Mouse (Mus musculus): ENCODE results near the gene Gm5269. TPM values are rescaled to one million over a fixed set of nuclear protein-coding genes. Genes with fewer than 3 reads are reported as not detected.
A peak's percentile ranks its signal among the peaks of the same experiment; 100 is the strongest.

Gm5269 gene
- polyA plus RNA-seq, 1 experiment from 2014 or later: not detected

DNA sequence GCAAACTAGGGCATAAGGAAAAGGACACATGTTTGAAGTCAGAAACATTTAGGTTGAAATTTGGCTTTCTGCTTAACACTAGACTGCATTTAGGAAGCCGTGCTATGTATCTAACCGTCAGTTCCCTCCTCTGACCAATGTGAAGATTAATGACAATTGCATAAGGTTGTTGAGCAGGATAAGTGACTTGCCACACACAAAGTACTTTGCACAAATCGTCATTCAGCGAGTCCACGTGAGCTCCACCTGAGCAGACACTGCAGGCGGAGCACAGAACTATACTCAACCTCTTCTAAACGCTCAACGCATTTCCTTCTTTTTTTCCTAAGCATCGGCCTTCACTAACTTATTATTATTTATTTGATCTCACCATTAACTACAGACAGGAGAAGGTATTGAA lies 3.3 kb downstream of the Gm5269 start:
- Histone ChIP-seq H3K4me3 (replicated peaks; ENCODE audit: low read depth, low read length) (no peak overlapping the region), H3K9ac (ENCODE audit: low read depth, low read length) (no peak overlapping the region), H3K4me1 (replicated peaks; ENCODE audit: insufficient read depth, low read length) (no peaks in the 10 kb centered on the region), H3K27ac (no peak overlapping the region), H3K9me3 (replicated peaks; ENCODE audit: low read length) (no peaks in the 10 kb centered on the region), H3K27me3 (ENCODE audit: insufficient read depth, low read length) (no peaks in the 10 kb centered on the region), H3K4me2 (ENCODE audit: low read length) (no peak overlapping the region), H3K36me3 (ENCODE audit: insufficient read depth, low read length) (no peaks in the 10 kb centered on the region)
- DNase-seq (ENCODE audit: low spot score) (no peak), ATAC-seq (replicated peaks; ENCODE audit: low FRiP score, low read depth) (no peak)
- no peak for TF ChIP-seq CTCF (IDR thresholded peaks at IDR 0.05; ENCODE audit: low read depth)
- 81% methylated on average over 9 of the region's 9 CpGs for WGBS

DNA sequence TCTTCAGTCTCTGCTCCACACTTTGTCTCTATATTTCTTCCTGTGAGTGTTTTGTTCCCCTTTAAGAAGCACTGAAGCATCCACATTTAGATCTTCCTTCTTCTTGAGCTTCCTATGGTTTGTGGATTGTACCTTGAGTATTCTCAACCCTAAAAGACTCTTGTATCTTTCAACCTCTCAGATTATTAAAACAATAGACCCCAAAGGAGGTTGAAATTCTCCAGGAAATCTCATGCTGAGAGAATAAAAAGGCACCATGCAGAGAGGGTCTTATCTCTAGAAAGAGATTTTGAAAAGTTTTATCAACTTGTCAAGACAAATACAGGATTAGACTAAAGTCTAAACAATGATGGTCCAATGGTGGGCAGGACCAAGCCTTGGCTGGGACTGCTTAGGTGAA lies 6.7 kb downstream of the Gm5269 start:
- H3K4me2 ChIP-seq (ENCODE audit: low read length): no peak overlapping the region
- no peaks in the 10 kb centered on the region for H3K36me3 ChIP-seq (ENCODE audit: insufficient read depth, low read length)
- no peak for ATAC-seq (replicated peaks; ENCODE audit: low FRiP score, low read depth)
- H3K27me3 ChIP-seq (ENCODE audit: insufficient read depth, low read length): no peaks in the 10 kb centered on the region
- DNase-seq (ENCODE audit: low spot score): no peak
- no peaks in the 10 kb centered on the region for H3K4me1 ChIP-seq (replicated peaks; ENCODE audit: insufficient read depth, low read length)
- H3K9me3 ChIP-seq (replicated peaks; ENCODE audit: low read length): no peaks in the 10 kb centered on the region
- H3K9ac ChIP-seq (ENCODE audit: low read depth, low read length): no peak overlapping the region
- TF ChIP-seq CTCF (IDR thresholded peaks at IDR 0.05; ENCODE audit: low read depth): no peak
- no peak overlapping the region for H3K4me3 ChIP-seq (replicated peaks; ENCODE audit: low read depth, low read length)
- H3K27ac ChIP-seq: no peak overlapping the region

DNA sequence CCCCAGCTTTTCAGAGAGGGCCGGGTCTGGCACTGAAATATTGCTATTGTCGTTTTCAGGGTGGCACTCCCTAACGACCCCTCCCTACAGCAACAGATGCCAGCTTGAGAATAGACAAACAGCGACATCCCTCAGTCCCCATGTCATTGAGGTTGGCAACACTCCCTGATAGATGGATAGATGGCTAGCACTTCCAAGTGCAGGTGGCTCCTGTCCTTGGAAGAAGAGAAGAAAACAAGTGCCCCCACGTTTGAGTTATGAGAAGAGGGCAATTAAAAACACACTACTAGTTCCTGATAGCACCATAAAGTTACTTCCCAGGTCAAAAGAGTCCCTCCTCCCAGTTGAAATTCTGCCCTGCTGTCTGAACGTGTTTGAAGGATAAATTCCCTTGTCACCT lies 8.0 kb downstream of the Gm5269 start:
- Histone ChIP-seq H3K4me3 (replicated peaks; ENCODE audit: low read depth, low read length) (no peak overlapping the region), H3K4me1 (replicated peaks; ENCODE audit: insufficient read depth, low read length) (no peaks in the 10 kb centered on the region), H3K27me3 (ENCODE audit: insufficient read depth, low read length) (no peaks in the 10 kb centered on the region), H3K27ac (no peak overlapping the region), H3K9me3 (replicated peaks; ENCODE audit: low read length) (no peaks in the 10 kb centered on the region), H3K4me2 (ENCODE audit: low read length) (no peak overlapping the region), H3K36me3 (ENCODE audit: insufficient read depth, low read length) (no peaks in the 10 kb centered on the region), H3K9ac (ENCODE audit: low read depth, low read length) (no peak overlapping the region)
- DNase-seq (ENCODE audit: low spot score) (peak; percentile 52), ATAC-seq (replicated peaks; ENCODE audit: low FRiP score, low read depth) (no peak)
- no peak for TF ChIP-seq CTCF (IDR thresholded peaks at IDR 0.05; ENCODE audit: low read depth)
- WGBS: 15% methylated on average over 6 of the region's 6 CpGs

DNA sequence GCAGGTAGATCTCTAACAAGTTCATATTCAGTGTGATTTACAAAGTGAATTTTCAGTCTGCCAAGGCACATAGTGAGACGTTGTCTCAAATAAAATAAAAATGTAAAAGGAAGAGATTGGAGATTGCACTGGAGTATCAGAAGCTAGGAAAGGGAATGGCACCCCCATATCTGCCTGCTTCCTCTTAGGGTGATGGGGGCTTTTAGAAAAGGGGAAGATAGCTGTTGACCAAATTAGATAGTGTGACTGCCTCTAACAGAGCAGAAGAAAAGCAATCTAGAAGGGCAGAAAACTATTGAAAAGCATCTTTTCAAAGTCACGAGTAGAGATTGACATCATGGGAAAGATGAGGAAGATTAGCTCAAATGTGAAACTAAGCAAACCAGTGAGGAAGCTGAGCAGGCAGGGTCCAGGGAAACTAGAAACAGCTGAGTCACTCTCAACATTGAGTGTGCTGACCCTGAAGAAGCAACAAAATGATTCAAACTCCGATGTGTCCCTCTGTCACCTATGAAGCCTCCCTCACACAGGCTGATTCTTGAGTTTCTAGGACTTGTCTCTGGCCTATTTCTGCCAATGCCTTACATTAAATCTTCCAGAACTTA lies 8.7 kb downstream of the Gm5269 start:
- no peak for ATAC-seq (replicated peaks; ENCODE audit: low FRiP score, low read depth)
- no peaks in the 10 kb centered on the region for H3K9me3 ChIP-seq (replicated peaks; ENCODE audit: low read length)
- no peak overlapping the region for H3K9ac ChIP-seq (ENCODE audit: low read depth, low read length)
- H3K4me1 ChIP-seq (replicated peaks; ENCODE audit: insufficient read depth, low read length): no peaks in the 10 kb centered on the region
- H3K27ac ChIP-seq: no peak overlapping the region
- H3K4me2 ChIP-seq (ENCODE audit: low read length): no peak overlapping the region
- H3K27me3 ChIP-seq (ENCODE audit: insufficient read depth, low read length): no peaks in the 10 kb centered on the region
- H3K4me3 ChIP-seq (replicated peaks; ENCODE audit: low read depth, low read length): no peak overlapping the region
- TF ChIP-seq CTCF (IDR thresholded peaks at IDR 0.05; ENCODE audit: low read depth): no peak
- 45% methylated on average over 3 of the region's 3 CpGs for WGBS
- H3K36me3 ChIP-seq (ENCODE audit: insufficient read depth, low read length): no peaks in the 10 kb centered on the region
- DNase-seq (ENCODE audit: low spot score): no peak

GRCm38 (mm10) chr1:45877463-45877862 lies 12.6 kb downstream of the Gm5269 start:
- no peak for TF ChIP-seq CTCF (IDR thresholded peaks at IDR 0.05; ENCODE audit: low read depth)
- H3K27me3 ChIP-seq (ENCODE audit: insufficient read depth, low read length): no peaks in the 10 kb centered on the region
- H3K9ac ChIP-seq (ENCODE audit: low read depth, low read length): no peak overlapping the region
- DNase-seq (ENCODE audit: low spot score) (no peak), ATAC-seq (replicated peaks; ENCODE audit: low FRiP score, low read depth) (no peak)
- WGBS: 71% methylated on average over 3 of the region's 3 CpGs
- H3K27ac ChIP-seq: no peak overlapping the region
- no peaks in the 10 kb centered on the region for H3K9me3 ChIP-seq (replicated peaks; ENCODE audit: low read length)
- H3K4me2 ChIP-seq (ENCODE audit: low read length): no peak overlapping the region
- H3K4me1 ChIP-seq (replicated peaks; ENCODE audit: insufficient read depth, low read length): no peaks in the 10 kb centered on the region
- no peak overlapping the region for H3K4me3 ChIP-seq (replicated peaks; ENCODE audit: low read depth, low read length)
- H3K36me3 ChIP-seq (ENCODE audit: insufficient read depth, low read length): no peaks in the 10 kb centered on the region

DNA sequence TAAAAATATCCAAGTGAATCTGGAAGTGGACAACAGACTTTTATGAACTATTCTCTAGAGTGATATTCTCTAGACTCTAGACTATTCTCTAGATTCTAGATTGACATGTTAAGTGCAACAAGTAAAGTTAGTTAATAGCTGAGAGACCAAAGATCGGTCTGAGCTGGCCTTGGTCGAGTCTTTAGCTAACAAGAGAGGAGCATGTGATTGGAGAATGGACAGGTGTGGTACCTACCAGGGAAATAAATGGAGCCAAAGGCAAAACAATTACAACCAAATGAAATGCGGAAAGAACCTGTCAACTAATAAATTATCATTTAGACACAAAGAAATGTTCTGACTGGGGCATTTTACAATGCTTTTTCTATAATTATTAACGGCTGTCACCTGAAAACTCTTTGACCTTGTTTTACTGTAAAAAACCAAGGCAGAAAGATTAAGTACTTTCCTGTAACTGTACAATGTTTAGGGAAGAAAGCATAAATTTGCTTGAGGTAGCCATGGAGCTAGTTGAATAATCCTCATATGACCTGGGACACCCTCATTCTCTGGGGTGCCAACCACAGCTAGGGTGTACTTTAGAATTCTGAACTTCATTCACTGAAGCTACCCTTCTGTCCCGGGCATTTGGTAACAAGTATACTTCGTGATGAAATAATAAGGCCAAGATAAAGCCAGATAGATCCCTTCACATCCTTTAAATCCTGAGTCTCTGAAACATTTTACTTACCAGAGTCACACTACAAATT lies 13.4 kb downstream of the Gm5269 start:
- no peak for TF ChIP-seq CTCF (IDR thresholded peaks at IDR 0.05; ENCODE audit: low read depth)
- H3K27ac ChIP-seq: no peak overlapping the region
- H3K9me3 ChIP-seq (replicated peaks; ENCODE audit: low read length): no peaks in the 10 kb centered on the region
- no peaks in the 10 kb centered on the region for H3K4me1 ChIP-seq (replicated peaks; ENCODE audit: insufficient read depth, low read length)
- DNase-seq (ENCODE audit: low spot score): no peak
- H3K36me3 ChIP-seq (ENCODE audit: insufficient read depth, low read length): no peaks in the 10 kb centered on the region
- no peak overlapping the region for H3K9ac ChIP-seq (ENCODE audit: low read depth, low read length)
- 69% methylated on average over 6 of the region's 6 CpGs for WGBS
- no peak for ATAC-seq (replicated peaks; ENCODE audit: low FRiP score, low read depth)
- no peaks in the 10 kb centered on the region for H3K27me3 ChIP-seq (ENCODE audit: insufficient read depth, low read length)
- H3K4me2 ChIP-seq (ENCODE audit: low read length): no peak overlapping the region
- H3K4me3 ChIP-seq (replicated peaks; ENCODE audit: low read depth, low read length): no peak overlapping the region

Data from kidney, postnatal 0 days (tissue).